Mouse (Mus musculus) lung, postnatal 0 days (tissue): ENCODE measurements around the gene Pecr.

ENCODE experiments used
- CTCF ChIP-seq: IDR thresholded peaks from 2 replicates; pipeline ENCODE4 v1.5.1; 2016; ENCODE audit warnings: antibody characterized with exemption, mild to moderate bottlenecking
- EP300 ChIP-seq: IDR thresholded peaks from 2 replicates; pipeline ENCODE4 v1.6.1; 2016; ENCODE audit warnings: antibody characterized with exemption, mild to moderate bottlenecking, control low read depth

GRCm38 (mm10) chr1:72242581-72243143 lies 41.5 kb downstream of the Pecr start:
- TF ChIP-seq CTCF (no peak), EP300 (no peak)
